Mouse (Mus musculus) limb, embryonic 10.5 days (tissue): ENCODE results near the gene Rfx2. TPM values are rescaled to one million over a fixed set of nuclear protein-coding genes. Genes with fewer than 3 reads are reported as not detected.

Experiments
- DNase-seq: peaks from one replicate; pipeline ENCODE4 v3.0.0-alpha.2; 2017; ENCODE audit warnings: low spot score
- H3K27ac ChIP-seq: fragments of 300-500 bp; sonication (generic); 2 replicates; pipeline ENCODE4 v1.5.1; 2016; ENCODE audit warnings: mild to moderate bottlenecking
- H3K27me3 ChIP-seq: fragments of 300-500 bp; sonication (generic); 2 replicates; pipeline ENCODE4 v1.6.1; 2016; ENCODE audit warnings: low read depth, mild to moderate bottlenecking; ENCODE audit not compliant: poor library complexity, severe bottlenecking
- H3K36me3 ChIP-seq: fragments of 300-500 bp; sonication (generic); 2 replicates; pipeline ENCODE4 v1.6.1; 2016; ENCODE audit warnings: mild to moderate bottlenecking, moderate library complexity
- H3K4me1 ChIP-seq: fragments of 300-500 bp; sonication (generic); 2 replicates; pipeline ENCODE4 v1.6.1; 2016
- H3K4me3 ChIP-seq: fragments of 300-500 bp; sonication (generic); 2 replicates; pipeline ENCODE4 v1.5.1; 2016; ENCODE audit warnings: mild to moderate bottlenecking, moderate library complexity
- H3K9me3 ChIP-seq: fragments of 300-500 bp; sonication (generic); replicated peaks from 2 replicates; pipeline ENCODE4 v1.6.1; 2016; ENCODE audit warnings: mild to moderate bottlenecking
- WGBS: fragments of 180-500 bp; shearing (Covaris S2); methylation state at CpG from one replicate; pipeline ENCODE4 v1.1.7; 2016; 5-methylcytosine and 5-hydroxymethylcytosine counted together
- polyA plus RNA-seq: library from polyadenylated mRNA; unstranded; fragments of >200 nt; fragmentation: Nextera tagmentation; extraction: Ambion mirVana; gene quantifications from 2 replicates; pipeline ENCODE4 v1.2.1, GENCODE M21; 2016

The Rfx2 gene
- polyA plus RNA-seq, 1 experiment from 2014 or later, result 4.5 TPM

- H3K27me3 ChIP-seq, result peaks cover 12% of the 10 kb centered on the region
- no peak for DNase-seq
- WGBS, result 3% methylated on average over 7 of the region's 7 CpGs
These were observed 103.7 kb downstream of the Rfx2 start for GRCm38 (mm10) chr17:56727029-56727649.

More at GRCm38 (mm10) chr17:56727029-56727649, 103.7 kb downstream of the Rfx2 start:
- Histone ChIP-seq H3K27ac (peak overlapping the region; percentile 56; the same call in 1 of the 2 replicates), H3K9me3 (no peaks in the 10 kb centered on the region), H3K36me3 (peaks cover 35% of the 10 kb centered on the region), H3K4me1 (peaks cover 44% of the 10 kb centered on the region), H3K4me3 (peak overlapping the region; percentile 4; the same call in 1 of the 2 replicates)

Other genes starting within 250 kb of the Rfx2 start
- 91.7 and 110 TPM in 2 replicates for gene Safb2, start 246.4 kb downstream of the Rfx2 start, polyA plus RNA-seq
- 161 and 183 TPM in 2 replicates for gene Safb, start 246.2 kb downstream of the Rfx2 start, polyA plus RNA-seq
- gene 2410015M20Rik, start 221.2 kb downstream of the Rfx2 start, polyA plus RNA-seq, result 205 and 206 TPM in 2 replicates
- gene Rpl36, start 217.6 kb downstream of the Rfx2 start, polyA plus RNA-seq, result 1,560 and 1,788 TPM in 2 replicates
- 67.7 and 73.2 TPM in 2 replicates for gene Lonp1, start 204.1 kb downstream of the Rfx2 start, polyA plus RNA-seq
- 0.54 and 1.0 TPM in 2 replicates for gene Catsperd, start 202.9 kb downstream of the Rfx2 start, polyA plus RNA-seq
- gene Ranbp3, start 157.7 kb downstream of the Rfx2 start, polyA plus RNA-seq, result 148 TPM in 2 replicates
- 425 and 437 TPM in 2 replicates for gene Ndufa11, start 113.2 kb downstream of the Rfx2 start, polyA plus RNA-seq
- 12.8 and 15.5 TPM in 2 replicates for gene Vmac, start 113.0 kb downstream of the Rfx2 start, polyA plus RNA-seq
- 10.8 and 12.7 TPM in 2 replicates for gene Nrtn, start 73.5 kb downstream of the Rfx2 start, polyA plus RNA-seq
- 46.0 and 50.3 TPM in 2 replicates for gene Dus3l, start 66.3 kb downstream of the Rfx2 start, polyA plus RNA-seq
- gene Prr22, start 60.8 kb downstream of the Rfx2 start, polyA plus RNA-seq, result 1.5 and 2.2 TPM in 2 replicates
- gene Acsbg2, start 43.4 kb upstream of the Rfx2 start, polyA plus RNA-seq, result not detected in 2 replicates
- 0.50 and 0.73 TPM in 2 replicates for gene 1700061G19Rik, start 44.5 kb upstream of the Rfx2 start, polyA plus RNA-seq
- gene Mllt1, start 104.4 kb upstream of the Rfx2 start, polyA plus RNA-seq, result 79.0 and 90.2 TPM in 2 replicates
- not detected in 2 replicates for gene Acer1, start 151.1 kb upstream of the Rfx2 start, polyA plus RNA-seq
- 189 and 200 TPM in 2 replicates for gene Clpp, start 159.3 kb upstream of the Rfx2 start, polyA plus RNA-seq
- gene Alkbh7, start 166.3 kb upstream of the Rfx2 start, polyA plus RNA-seq, result 44.2 and 44.9 TPM in 2 replicates
- gene Pspn, start 169.0 kb upstream of the Rfx2 start, polyA plus RNA-seq, result not detected in 2 replicates
- 76.4 and 80.8 TPM in 2 replicates for gene Gtf2f1, start 180.3 kb upstream of the Rfx2 start, polyA plus RNA-seq
- gene Gm17949, start 180.5 kb upstream of the Rfx2 start, polyA plus RNA-seq, result 0.20 and 0.45 TPM in 2 replicates
- 47.0 and 48.8 TPM in 2 replicates for gene Khsrp, start 200.5 kb upstream of the Rfx2 start, polyA plus RNA-seq
- not detected in 2 replicates for gene Slc25a41, start 210.6 kb upstream of the Rfx2 start, polyA plus RNA-seq
- 1.9 and 2.7 TPM in 2 replicates for gene Crb3, start 228.1 kb upstream of the Rfx2 start, polyA plus RNA-seq
- gene Slc25a23, start 228.8 kb upstream of the Rfx2 start, polyA plus RNA-seq, result 2.5 and 3.9 TPM in 2 replicates
- gene Dennd1c, start 247.5 kb upstream of the Rfx2 start, polyA plus RNA-seq, result 0.66 and 0.97 TPM in 2 replicates